Mouse (Mus musculus) telencephalon, adult 2 months (tissue): ENCODE measurements around the gene Fcgr1.
A peak's percentile ranks its signal among the peaks of the same experiment; 100 is the strongest.
"Not testable (repeated sequence)": the region's sequence is repeated elsewhere in the genome, so short reads cannot be mapped to it uniquely, and the experiment has no call there.

ENCODE experiments used
- DNase-seq: peaks from one replicate; pipeline ENCODE4 v3.0.0-alpha.2; 2011; ENCODE audit warnings: low read depth, low spot score

Fcgr1 gene

GRCm38 (mm10) chr3:96249034-96249345 lies 44.8 kb downstream of the Fcgr1 start:
- no peak for DNase-seq

DNA sequence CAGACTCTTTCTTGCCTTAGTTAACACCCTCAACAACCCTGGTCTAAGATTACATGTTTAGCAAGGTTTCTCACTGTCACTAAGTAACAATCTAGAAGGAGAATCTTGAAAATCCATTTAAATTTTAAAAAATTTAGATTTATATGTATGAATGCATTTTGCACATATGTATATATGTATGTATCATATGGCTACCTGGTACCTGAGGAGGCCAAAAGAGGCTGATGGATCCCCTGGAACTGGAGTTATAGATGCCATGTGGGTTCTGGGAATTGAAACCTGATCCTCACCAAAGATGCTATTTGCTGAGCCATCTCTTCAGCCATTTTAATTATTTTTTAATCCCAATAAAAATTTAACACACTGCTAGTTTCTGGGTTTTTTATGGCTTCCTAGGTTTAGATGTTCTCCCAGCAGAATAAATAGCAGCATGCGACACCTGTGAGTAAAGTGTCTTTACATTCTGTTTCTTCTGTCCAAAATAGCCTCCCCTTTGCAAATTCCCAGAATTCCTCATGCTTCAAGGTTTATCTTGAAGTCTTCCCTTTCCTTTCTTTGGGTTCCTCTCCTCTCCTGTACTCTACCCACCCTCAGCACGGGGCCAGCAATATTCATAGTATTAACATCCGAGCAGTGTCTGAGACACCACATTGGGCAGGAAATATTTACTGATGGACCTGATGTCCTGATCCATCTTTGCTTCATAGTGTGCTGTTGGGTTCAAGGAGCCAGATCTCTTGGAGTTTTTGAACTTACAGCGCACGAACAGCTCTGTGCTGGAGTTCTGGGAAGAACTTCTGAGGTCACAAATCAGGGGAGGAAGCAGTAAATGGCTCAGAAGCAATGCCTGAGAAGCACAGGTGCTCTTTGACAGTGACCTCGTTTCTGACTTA lies 45.4 kb downstream of the Fcgr1 start:
- DNase-seq = no peak

DNA sequence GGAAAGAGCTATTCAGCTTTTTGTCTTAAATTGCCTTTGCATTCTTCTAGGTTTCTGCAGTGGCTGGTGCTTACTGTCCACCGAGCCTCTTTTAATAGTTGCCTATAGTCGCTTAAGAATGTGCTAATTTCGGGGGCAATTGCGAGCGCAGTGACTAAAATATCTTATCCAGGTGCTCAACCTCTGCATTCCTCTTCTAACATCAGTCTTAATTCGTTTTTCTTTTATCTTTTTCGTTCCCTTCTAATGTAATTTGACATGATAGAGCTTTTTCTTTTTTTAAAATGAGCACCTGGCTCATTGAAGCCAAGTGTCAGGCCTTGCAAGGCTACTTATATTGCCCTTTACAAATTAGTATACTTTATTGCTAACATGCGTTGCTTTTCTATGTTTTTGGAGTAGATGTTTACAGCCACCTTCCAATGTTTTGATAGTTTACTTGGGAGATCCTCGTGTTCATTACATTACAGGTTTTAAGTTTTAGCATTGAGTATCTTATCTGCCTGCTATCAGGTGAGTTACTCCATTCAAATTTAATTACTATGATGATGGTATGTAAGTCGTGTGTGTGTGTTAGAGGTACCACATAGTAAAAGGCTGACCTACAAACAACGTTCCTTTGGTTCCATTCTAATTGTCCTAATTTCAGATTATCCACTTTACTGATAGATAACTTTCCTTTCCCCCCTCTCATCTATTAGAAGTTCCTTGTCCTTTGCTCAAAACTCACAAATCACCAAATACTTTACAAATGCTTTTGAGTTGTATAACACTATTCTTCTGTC lies 46.2 kb downstream of the Fcgr1 start:
- no peak for DNase-seq

- DNase-seq = not testable (repeated sequence)
These were observed 47.3 kb downstream of the Fcgr1 start, which contains the start of gene Hist2h3c1 for GRCm38 (mm10) chr3:96246427-96246856. Hist2h3c1 (plus strand) TSS chr3:96246685.

GRCm38 (mm10) chr3:96246018-96246417 lies 47.8 kb downstream of the Fcgr1 start:
- DNase-seq = not testable (repeated sequence)

DNA sequence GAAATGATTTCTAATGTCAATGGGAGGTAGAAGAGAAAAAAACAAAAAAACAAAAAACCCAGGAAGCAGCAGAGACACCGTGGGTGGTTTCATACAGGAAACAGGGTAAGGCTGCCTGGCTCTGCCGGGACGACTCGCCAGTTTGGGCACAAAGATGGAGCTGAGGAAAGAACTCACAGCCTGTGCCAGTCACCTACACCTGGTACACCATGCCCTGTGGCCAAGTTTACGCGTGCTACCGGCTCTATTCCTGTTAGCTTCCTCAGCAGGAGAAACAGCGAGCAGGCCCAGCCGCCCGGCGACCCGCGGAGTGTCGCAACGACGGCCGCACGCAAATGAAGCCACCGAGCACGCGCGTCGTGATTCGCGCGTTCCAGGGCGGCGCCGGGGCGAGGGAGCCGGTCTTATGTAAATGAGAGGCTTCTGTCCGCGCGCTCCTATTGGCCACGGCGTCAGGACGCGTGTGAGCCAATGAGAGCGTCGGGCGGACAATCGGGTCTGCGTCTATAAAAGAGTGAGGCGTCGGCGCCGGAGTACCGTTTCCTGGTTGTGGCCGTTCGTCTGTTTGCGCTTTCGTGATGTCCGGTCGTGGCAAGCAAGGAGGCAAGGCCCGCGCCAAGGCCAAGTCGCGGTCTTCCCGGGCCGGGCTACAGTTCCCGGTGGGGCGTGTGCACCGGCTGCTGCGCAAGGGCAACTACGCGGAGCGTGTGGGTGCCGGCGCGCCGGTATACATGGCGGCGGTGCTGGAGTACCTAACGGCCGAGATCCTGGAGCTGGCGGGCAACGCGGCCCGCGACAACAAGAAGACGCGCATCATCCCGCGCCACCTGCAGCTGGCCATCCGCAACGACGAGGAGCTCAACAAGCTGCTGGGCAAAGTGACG lies 48.5 kb downstream of the Fcgr1 start, which contains the start of gene Hist2h2aa1:
TSS of gene Hist2h2aa1 (plus strand) at position 495 of the 884 bp plus-strand sequence.
- DNase-seq = peak; percentile 50

DNA sequence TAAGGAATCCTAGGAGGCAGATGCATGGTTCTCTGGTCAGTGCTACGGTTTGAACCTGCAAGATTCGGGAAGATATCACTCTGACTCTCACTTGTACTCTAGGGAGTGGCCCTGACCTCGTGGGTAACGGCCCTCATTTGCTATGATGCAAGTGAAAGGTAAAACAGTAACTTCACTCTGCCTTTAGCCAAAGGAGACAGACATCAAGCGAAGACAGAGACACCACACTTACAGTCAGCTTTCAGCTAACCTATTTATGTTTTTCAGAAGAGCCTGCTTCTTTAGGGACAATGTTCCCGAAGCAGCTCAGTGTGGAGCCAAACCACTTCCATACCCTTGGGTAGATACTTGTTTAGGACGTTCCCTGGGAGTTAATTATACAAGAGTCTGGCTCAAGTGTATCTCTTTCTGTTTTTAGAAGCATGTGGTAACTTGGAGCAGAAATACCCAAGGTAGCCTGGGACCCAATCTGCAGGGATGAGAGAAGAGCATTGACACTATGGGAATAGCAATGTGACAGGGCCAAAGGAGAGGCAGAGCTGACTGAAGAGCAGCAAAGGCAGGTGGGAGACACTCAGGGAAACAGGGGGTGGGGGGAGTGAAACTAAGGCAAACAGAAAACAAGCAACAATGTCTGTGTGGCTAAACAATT lies 49.7 kb downstream of the Fcgr1 start:
- DNase-seq = no peak

- no peak for DNase-seq
These were observed 53.0 kb downstream of the Fcgr1 start for GRCm38 (mm10) chr3:96240799-96241197.

DNA sequence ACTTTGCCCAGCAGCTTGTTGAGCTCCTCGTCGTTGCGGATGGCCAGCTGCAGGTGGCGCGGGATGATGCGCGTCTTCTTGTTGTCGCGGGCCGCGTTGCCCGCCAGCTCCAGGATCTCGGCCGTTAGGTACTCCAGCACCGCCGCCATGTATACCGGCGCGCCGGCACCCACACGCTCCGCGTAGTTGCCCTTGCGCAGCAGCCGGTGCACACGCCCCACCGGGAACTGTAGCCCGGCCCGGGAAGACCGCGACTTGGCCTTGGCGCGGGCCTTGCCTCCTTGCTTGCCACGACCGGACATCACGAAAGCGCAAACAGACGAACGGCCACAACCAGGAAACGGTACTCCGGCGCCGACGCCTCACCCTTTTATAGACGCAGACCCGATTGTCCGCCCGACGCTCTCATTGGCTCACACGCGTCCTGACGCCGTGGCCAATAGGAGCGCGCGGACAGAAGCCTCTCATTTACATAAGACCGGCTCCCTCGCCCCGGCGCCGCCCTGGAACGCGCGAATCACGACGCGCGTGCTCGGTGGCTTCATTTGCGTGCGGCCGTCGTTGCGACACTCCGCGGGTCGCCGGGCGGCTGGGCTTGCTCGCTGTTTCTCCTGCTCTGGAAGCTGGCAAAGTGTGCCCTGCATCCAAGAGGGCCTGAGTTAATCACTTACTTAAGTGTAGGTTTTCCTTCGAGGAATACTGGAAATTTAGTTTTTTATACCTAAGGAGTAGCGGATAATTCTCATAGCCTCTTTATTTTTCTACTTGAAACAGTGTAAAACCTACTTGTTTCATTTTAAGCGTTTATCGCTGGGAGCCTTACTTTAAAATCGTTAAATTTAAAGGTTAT lies 53.6 kb downstream of the Fcgr1 start, which contains the start of gene Hist2h2aa2:
TSS of gene Hist2h2aa2 (minus strand) at position 328 of the 850 bp plus-strand sequence.
- peak; percentile 48 for DNase-seq

DNA sequence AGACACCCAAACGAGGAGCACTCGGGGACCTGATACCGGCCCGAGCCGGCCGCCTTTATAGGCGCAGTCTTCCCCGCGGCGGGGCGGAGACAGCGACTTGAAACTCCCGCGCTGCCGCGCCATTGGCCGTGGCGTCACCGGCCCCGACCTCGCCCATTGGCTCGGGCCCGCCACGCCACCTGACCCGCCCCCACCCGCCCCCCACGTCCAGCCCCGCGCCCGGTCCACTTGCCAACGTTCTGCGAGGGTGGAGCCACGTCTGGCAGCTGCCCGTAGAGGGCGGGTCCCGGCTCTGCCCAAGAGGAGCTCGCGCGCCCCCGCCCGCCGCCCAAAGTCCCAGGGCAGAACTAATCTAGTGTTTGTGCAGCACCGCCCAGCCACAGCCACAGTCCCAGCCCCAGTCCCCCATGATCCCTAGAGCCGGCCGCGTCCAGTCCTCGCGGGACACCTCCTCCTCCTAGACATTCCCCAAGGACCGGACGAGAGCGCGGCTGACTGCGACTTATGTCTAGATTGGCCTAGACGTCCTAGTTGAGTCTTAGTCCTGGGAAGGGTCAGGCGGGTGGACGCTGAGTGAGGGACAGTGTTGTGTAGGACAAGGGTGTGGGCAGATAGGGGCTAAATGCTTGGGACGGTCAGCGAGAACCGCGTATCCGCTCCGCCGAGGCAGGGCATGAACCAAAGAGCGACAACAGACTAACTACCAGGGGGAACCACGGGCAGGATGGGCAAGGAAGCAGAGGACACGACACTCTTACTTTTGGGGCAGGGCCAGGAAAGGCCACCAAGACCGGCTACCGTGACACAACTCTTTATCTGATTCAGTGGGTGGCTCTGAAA lies 54.6 kb downstream of the Fcgr1 start, which contains the start of gene Hist2h3c2:
TSS of gene Hist2h3c2 (minus strand) at position 174 of the 840 bp plus-strand sequence.
- DNase-seq = not testable (repeated sequence)

DNA sequence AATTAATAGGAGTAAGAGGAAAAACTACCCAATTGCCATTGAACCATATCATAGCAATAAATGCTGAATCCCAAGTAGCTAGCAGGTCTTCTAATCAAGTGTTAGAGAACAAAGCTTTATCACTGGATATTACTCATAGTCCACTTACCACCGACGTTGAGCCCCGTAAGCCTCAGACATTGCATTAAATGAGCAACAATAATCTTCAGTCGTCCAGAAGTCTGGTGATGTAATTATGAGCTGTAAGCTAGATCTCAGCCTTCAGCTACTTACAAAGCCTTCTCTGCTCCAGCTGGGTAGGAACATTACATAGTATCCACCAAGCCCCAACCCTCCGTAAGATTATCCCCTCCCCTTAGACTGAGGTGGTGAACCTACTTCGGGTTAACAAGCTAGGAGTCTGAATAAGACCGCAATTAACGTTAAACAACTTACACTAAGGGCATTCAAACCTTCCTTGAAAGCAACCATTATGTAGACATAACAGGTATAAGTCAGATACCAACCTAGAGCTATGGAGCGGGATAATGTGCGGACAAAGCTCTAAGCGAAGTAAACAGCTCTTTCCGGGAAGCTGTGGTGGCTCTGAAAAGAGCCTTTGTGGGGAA lies 55.8 kb downstream of the Fcgr1 start:
- no peak for DNase-seq

GRCm38 (mm10) chr3:96237335-96237903 lies 56.4 kb downstream of the Fcgr1 start:
- DNase-seq = no peak

DNA sequence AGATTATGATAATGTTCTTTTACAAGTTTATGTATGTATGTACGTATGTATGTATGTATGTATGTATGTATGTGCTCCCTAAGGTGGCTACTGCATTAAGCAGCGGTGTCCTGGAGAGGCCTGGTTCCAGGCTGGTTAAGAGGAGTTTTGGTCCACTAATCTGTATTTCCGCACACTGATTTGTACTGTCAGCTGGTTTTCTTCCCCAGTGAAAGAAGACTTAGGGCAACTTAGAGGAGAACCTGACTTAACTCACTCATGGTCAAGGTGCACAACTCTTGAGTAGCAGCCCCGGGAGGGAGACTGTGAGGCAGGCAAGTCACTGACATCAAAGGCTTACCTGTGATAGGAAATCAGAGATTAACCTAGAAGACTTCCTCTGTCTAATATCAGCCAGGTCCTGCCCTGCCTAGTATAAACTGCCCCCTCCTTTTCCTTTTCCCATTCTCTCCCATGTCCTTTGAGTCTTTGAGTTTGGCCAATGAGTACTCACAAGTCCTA lies 56.9 kb downstream of the Fcgr1 start:
- DNase-seq = no peak

GRCm38 (mm10) chr3:96235836-96236235 lies 57.9 kb downstream of the Fcgr1 start:
- DNase-seq = no peak

GRCm38 (mm10) chr3:96234914-96235313 lies 58.9 kb downstream of the Fcgr1 start:
- DNase-seq = no peak
